Mouse (Mus musculus) left cerebral cortex, postnatal 4 days (tissue): ENCODE measurements around the gene C1s1. TPM values are rescaled to one million over a fixed set of nuclear protein-coding genes. Genes with fewer than 3 reads are reported as not detected.
"Not testable (repeated sequence)": the region's sequence is repeated elsewhere in the genome, so short reads cannot be mapped to it uniquely, and the experiment has no call there.

Experiments
- DNase-seq: peaks from one replicate; pipeline ENCODE4 v3.0.0-alpha.2; 2022
- intact Hi-C: fragments of 180-260 bp; cut with DNase I; formaldehyde crosslinking; loops from one replicate; pipeline ENCODE4 v1.15.1; 2025
- total RNA-seq, 2 experiments: library from RNA; stranded (reverse); gene quantifications; 2 replicates each; pipeline ENCODE4 v1.2.3; 2021

C1s1 gene
- total RNA-seq, 2 experiments from 2014 or later = 0.28 to 1.1 TPM

- intact Hi-C loops, DNase-seq: not testable (repeated sequence)
These were observed 24.4 kb downstream of the C1s1 start for GRCm38 (mm10) chr6:124517733-124518132.

- intact Hi-C loops = no loop called here
- DNase-seq = peak; percentile 36
These were observed 29.8 kb downstream of the C1s1 start, which contains the start of gene C1ra for GRCm38 (mm10) chr6:124512355-124512836. TSS of gene C1ra (plus strand) at chr6:124512405.

- DNase-seq = no peak
- intact Hi-C loops = no loop called here
These were observed 30.2 kb downstream of the C1s1 start for GRCm38 (mm10) chr6:124511936-124512335.

GRCm38 (mm10) chr6:124509192-124509591, 33.0 kb downstream of the C1s1 start:
- intact Hi-C loops, DNase-seq: not testable (repeated sequence)

GRCm38 (mm10) chr6:124508292-124508691, 33.9 kb downstream of the C1s1 start:
- DNase-seq = no peak
- intact Hi-C loops = no loop called here

- no peak for DNase-seq
- intact Hi-C loops = no loop called here
These were observed 35.2 kb downstream of the C1s1 start for GRCm38 (mm10) chr6:124506991-124507390.

GRCm38 (mm10) chr6:124505028-124505427, 37.1 kb downstream of the C1s1 start:
- DNase-seq = no peak
- intact Hi-C loops = no loop called here

GRCm38 (mm10) chr6:124502021-124502420, 40.1 kb downstream of the C1s1 start:
- intact Hi-C loops = no loop called here
- no peak for DNase-seq

GRCm38 (mm10) chr6:124501473-124501872, 40.7 kb downstream of the C1s1 start:
- intact Hi-C loops = no loop called here
- DNase-seq = no peak

- DNase-seq = no peak
- intact Hi-C loops = no loop called here
These were observed 42.1 kb downstream of the C1s1 start for GRCm38 (mm10) chr6:124499914-124500566.

- no peak for DNase-seq
- intact Hi-C loops = no loop called here
These were observed 46.1 kb downstream of the C1s1 start for GRCm38 (mm10) chr6:124496054-124496453.

GRCm38 (mm10) chr6:124493886-124494285, 48.3 kb downstream of the C1s1 start:
- DNase-seq = no peak
- intact Hi-C loops = no loop called here

GRCm38 (mm10) chr6:124492842-124493561, 49.2 kb downstream of the C1s1 start, which contains the start of gene C1rl:
TSS of gene C1rl (plus strand) at chr6:124493113.
- DNase-seq = peak; percentile 41
- intact Hi-C loops = no loop called here

- no peak for DNase-seq
- intact Hi-C loops = no loop called here
These were observed 50.7 kb downstream of the C1s1 start for GRCm38 (mm10) chr6:124491427-124491826.

- intact Hi-C loops = loop anchor here (10.0 kb wide), 1 partner anchor 166 kb away; no protein-coding TSS in a partner anchor
- no peak for DNase-seq
These were observed 53.2 kb downstream of the C1s1 start for GRCm38 (mm10) chr6:124488952-124489351.

GRCm38 (mm10) chr6:124487509-124487908, 54.6 kb downstream of the C1s1 start:
- DNase-seq = no peak
- intact Hi-C loops = loop anchor here (10.0 kb wide), 1 partner anchor 167 kb away; no protein-coding TSS in a partner anchor

- intact Hi-C loops = loop anchor here (10.0 kb wide), 1 partner anchor 169 kb away; no protein-coding TSS in a partner anchor
- no peak for DNase-seq
These were observed 56.6 kb downstream of the C1s1 start for GRCm38 (mm10) chr6:124485414-124486144.

- no peak for DNase-seq
- intact Hi-C loops = loop anchor here (10.0 kb wide), 1 partner anchor 170 kb away; no protein-coding TSS in a partner anchor
These were observed 57.3 kb downstream of the C1s1 start for GRCm38 (mm10) chr6:124484851-124485250.

- intact Hi-C loops = loop anchor here (10.0 kb wide), 1 partner anchor 171 kb away; no protein-coding TSS in a partner anchor
- DNase-seq = not testable (repeated sequence)
These were observed 58.3 kb downstream of the C1s1 start for GRCm38 (mm10) chr6:124483831-124484230.

- no peak for DNase-seq
- intact Hi-C loops = loop anchor here (10.0 kb wide), 1 partner anchor 173 kb away; no protein-coding TSS in a partner anchor
These were observed 60.6 kb downstream of the C1s1 start for GRCm38 (mm10) chr6:124481571-124481970.
